Mouse (Mus musculus) MEL (cell line): ENCODE results near the gene Baz1a. TPM values are rescaled to one million over a fixed set of nuclear protein-coding genes. Genes with fewer than 3 reads are reported as not detected.

ENCODE experiments used
- DNase-seq: peaks from one replicate; pipeline ENCODE4 v3.0.0; 2011; ENCODE audit warnings: low read depth, low spot score
- H3K27ac ChIP-seq: 2 replicates; pipeline ENCODE4 v1.5.1; 2012; ENCODE audit warnings: low read depth, mild to moderate bottlenecking, control low read depth, low read length, moderate library complexity; ENCODE audit not compliant: control insufficient read depth
- H3K27me3 ChIP-seq, 2 experiments: fragments of 150-350 bp in 1 of 2; sonication (generic) in 1 of 2; 2 replicates each; pipeline ENCODE4 v1.6.1; 2012; ENCODE audit warnings: low read length in 2 of 2, mild to moderate bottlenecking in 2 of 2, improper control_type of control experiment in 1 of 2, moderate library complexity in 1 of 2; ENCODE audit not compliant: insufficient read depth in 2 of 2, control insufficient read depth in 1 of 2
- H3K36me3 ChIP-seq, 2 experiments: 2 replicates each; pipeline ENCODE4 v1.6.1; 2012 to 2014; ENCODE audit warnings: low read length in 2 of 2, improper control_type of control experiment in 1 of 2, inconsistent platforms in 1 of 2, mild to moderate bottlenecking in 1 of 2; ENCODE audit not compliant: insufficient read depth in 2 of 2, control insufficient read depth in 1 of 2
- H3K4me1 ChIP-seq, 2 experiments: fragments of 150-350 bp in 1 of 2; sonication (generic) in 1 of 2; 2 replicates each; pipeline ENCODE4 v1.6.1; 2012; ENCODE audit warnings: low read length in 2 of 2, improper control_type of control experiment in 1 of 2, mild to moderate bottlenecking in 1 of 2; ENCODE audit not compliant: insufficient read depth in 2 of 2, control insufficient read depth in 1 of 2
- H3K4me3 ChIP-seq, 2 experiments: fragments of 150-350 bp in 1 of 2; sonication (generic) in 1 of 2; 2 replicates each; pipeline ENCODE4 v1.5.1; 2012; ENCODE audit warnings: low read depth in 2 of 2, low read length in 2 of 2, mild to moderate bottlenecking in 2 of 2, moderate library complexity in 2 of 2, control low read depth in 1 of 2, improper control_type of control experiment in 1 of 2; ENCODE audit not compliant: control insufficient read depth in 1 of 2, insufficient read depth in 1 of 2
- H3K79me2 ChIP-seq: 2 replicates; pipeline ENCODE4 v1.6.1; 2012; ENCODE audit warnings: mild to moderate bottlenecking, low read length, moderate library complexity; ENCODE audit not compliant: control insufficient read depth, poor library complexity, insufficient read depth
- H3K9ac ChIP-seq: 2 replicates; pipeline ENCODE4 v1.6.1; 2012; ENCODE audit warnings: low read depth, mild to moderate bottlenecking, control low read depth, low read length, moderate library complexity; ENCODE audit not compliant: control insufficient read depth, poor library complexity, severe bottlenecking
- H3K9me3 ChIP-seq: fragments of 150-350 bp; sonication (generic); replicated peaks from 2 replicates; pipeline ENCODE4 v1.6.1; 2012; ENCODE audit warnings: mild to moderate bottlenecking, low read length, improper control_type of control experiment, moderate library complexity; ENCODE audit not compliant: insufficient read depth
- CHD1 ChIP-seq: IDR thresholded peaks from 2 replicates; pipeline ENCODE4 v1.6.1; 2012; ENCODE audit warnings: low read depth, mild to moderate bottlenecking, inconsistent platforms, low read length, improper control_type of control experiment
- CHD2 ChIP-seq: IDR thresholded peaks from 2 replicates; pipeline ENCODE4 v1.6.1; 2011; ENCODE audit warnings: low read length, improper control_type of control experiment
- CTCF ChIP-seq, 3 experiments: IDR thresholded peaks in 2 of 3; conservative IDR thresholded peaks in 1 of 3; 2 replicates each; pipeline ENCODE4 v1.5.1; 2011 to 2012; ENCODE audit warnings: low read length in 3 of 3, low read depth in 2 of 3, mild to moderate bottlenecking in 2 of 3, improper control_type of control experiment in 1 of 3, inconsistent platforms in 1 of 3, mixed read lengths in 1 of 3, moderate library complexity in 1 of 3; ENCODE audit not compliant: control insufficient read depth in 1 of 3, insufficient read depth in 1 of 3, poor library complexity in 1 of 3, severe bottlenecking in 1 of 3
- E2F4 ChIP-seq: IDR thresholded peaks from 2 replicates; pipeline ENCODE4 v1.6.1; 2011; ENCODE audit warnings: low read depth, low read length, improper control_type of control experiment, borderline replicate concordance
- ETS1 ChIP-seq: IDR thresholded peaks from 2 replicates; pipeline ENCODE4 v1.6.1; 2012; ENCODE audit warnings: low read depth, mild to moderate bottlenecking, inconsistent platforms, low read length, improper control_type of control experiment, moderate library complexity
- GABPA ChIP-seq: IDR thresholded peaks from 2 replicates; pipeline ENCODE4 v1.6.1; 2012; ENCODE audit warnings: low read depth, mild to moderate bottlenecking, inconsistent platforms, low read length, improper control_type of control experiment, moderate library complexity
- HCFC1 ChIP-seq: IDR thresholded peaks from 2 replicates; pipeline ENCODE4 v1.6.1; 2012; ENCODE audit warnings: low read depth, mild to moderate bottlenecking, inconsistent platforms, low read length, improper control_type of control experiment, moderate library complexity
- JUND ChIP-seq: IDR thresholded peaks from 2 replicates; pipeline ENCODE4 v1.6.1; 2011; ENCODE audit warnings: low read depth, mild to moderate bottlenecking, improper control_type of control experiment, low read length
- MAFK ChIP-seq: IDR thresholded peaks from 2 replicates; pipeline ENCODE4 v1.6.1; 2011; ENCODE audit warnings: low read depth, mild to moderate bottlenecking, low read length, improper control_type of control experiment, borderline replicate concordance
- MAX ChIP-seq: IDR thresholded peaks from 2 replicates; pipeline ENCODE4 v1.6.1; 2011; ENCODE audit warnings: low read length, improper control_type of control experiment
- MAZ ChIP-seq: IDR thresholded peaks from 2 replicates; pipeline ENCODE4 v1.6.1; 2012; ENCODE audit warnings: low read depth, mild to moderate bottlenecking, inconsistent platforms, low read length, improper control_type of control experiment
- MYC ChIP-seq: IDR thresholded peaks from 2 replicates; pipeline ENCODE4 v1.6.1; 2011; ENCODE audit warnings: low read depth, mild to moderate bottlenecking, low read length, improper control_type of control experiment, moderate library complexity
- NELFE ChIP-seq: IDR thresholded peaks from 2 replicates; pipeline ENCODE4 v1.6.1; 2011; ENCODE audit warnings: low read depth, low read length, improper control_type of control experiment
- NRF1 ChIP-seq: IDR thresholded peaks from 2 replicates; pipeline ENCODE4 v1.6.1; 2014; ENCODE audit warnings: low read depth, mild to moderate bottlenecking, inconsistent platforms, low read length, improper control_type of control experiment, moderate library complexity; ENCODE audit not compliant: poor library complexity, insufficient read depth, severe bottlenecking
- POLR2AphosphoS5 ChIP-seq: IDR thresholded peaks from 2 replicates; pipeline ENCODE4 v1.6.1; 2012; ENCODE audit warnings: low read depth, borderline replicate concordance, mild to moderate bottlenecking, inconsistent platforms, low read length, moderate library complexity, mixed read lengths
- RAD21 ChIP-seq: IDR thresholded peaks from 2 replicates; pipeline ENCODE4 v1.6.1; 2011; ENCODE audit warnings: mild to moderate bottlenecking, low read depth, low read length, improper control_type of control experiment
- RCOR1 ChIP-seq: IDR thresholded peaks from 2 replicates; pipeline ENCODE4 v1.6.1; 2012; ENCODE audit warnings: low read depth, mild to moderate bottlenecking, inconsistent platforms, low read length, improper control_type of control experiment
- SIN3A ChIP-seq: IDR thresholded peaks from 2 replicates; pipeline ENCODE4 v1.6.1; 2012; ENCODE audit warnings: low read length, improper control_type of control experiment, inconsistent platforms
- SMC3 ChIP-seq: IDR thresholded peaks from 2 replicates; pipeline ENCODE4 v1.6.1; 2011; ENCODE audit warnings: low read depth, low read length, improper control_type of control experiment
- ZC3H11A ChIP-seq: IDR thresholded peaks from 2 replicates; pipeline ENCODE4 v1.6.1; 2012; ENCODE audit warnings: low read depth, mild to moderate bottlenecking, inconsistent platforms, low read length, improper control_type of control experiment
- ZMIZ1 ChIP-seq: IDR thresholded peaks from 2 replicates; pipeline ENCODE4 v1.6.1; 2012; ENCODE audit warnings: low read depth, mild to moderate bottlenecking, inconsistent platforms, low read length, improper control_type of control experiment, moderate library complexity
- ZNF384 ChIP-seq: IDR thresholded peaks from 2 replicates; pipeline ENCODE4 v1.6.1; 2012; ENCODE audit warnings: low read depth, mild to moderate bottlenecking, inconsistent platforms, low read length, improper control_type of control experiment
- polyA plus RNA-seq, 2 experiments: library from polyadenylated mRNA; stranded (reverse) in 1 of 2; unstranded in 1 of 2; fragments of >175 nt in 1 of 2; fragments of >200 nt in 1 of 2; gene quantifications; 2 replicates each; pipeline versions ENCODE4 v1.2.1 to v1.2.4; 2012; ENCODE audit warnings: low replicate concordance in 2 of 2, low read depth in 1 of 2; ENCODE audit not compliant: insufficient read length in 2 of 2, insufficient read depth in 1 of 2, missing spikeins in 1 of 2
- total RNA-seq: library from RNA; depleted of rRNA; stranded (reverse); fragments of 300-350 nt; gene quantifications from 2 replicates; pipeline ENCODE4 v1.2.3, GENCODE M21; 2012

Baz1a gene
- total and polyA plus RNA-seq, 3 experiments, result 39.8 to 203 (median 46.0) TPM

- DNase-seq, result no peak
- H3K27me3 ChIP-seq, result no peaks in the 10 kb centered on the region
- H3K4me1 ChIP-seq, result no peaks in the 10 kb centered on the region
- no peak overlapping the region for H3K27ac ChIP-seq
- H3K4me3 ChIP-seq, result no peak overlapping the region
- H3K79me2 ChIP-seq, result no peaks in the 10 kb centered on the region
- no peak overlapping the region for H3K9ac ChIP-seq
- no peaks in the 10 kb centered on the region for H3K9me3 ChIP-seq
- 0 out of 4 replicates have a peak, but pooled peaks cover 0 to 4% of the 10 kb centered on the region in 2 experiments for H3K36me3 ChIP-seq
- TF ChIP-seq CHD2, result no peak
- no peak for TF ChIP-seq ETS1
- TF ChIP-seq SMC3, result no peak
- no peak for TF ChIP-seq MAFK
- no peak for TF ChIP-seq MAX
- no peak for TF ChIP-seq NRF1
- TF ChIP-seq E2F4, result no peak
- no peak for TF ChIP-seq MYC
- no peak for TF ChIP-seq POLR2AphosphoS5
- TF ChIP-seq ZMIZ1, result no peak
- TF ChIP-seq MAZ, result no peak
- no peak for TF ChIP-seq GABPA
- TF ChIP-seq NELFE, result no peak
- TF ChIP-seq CTCF (IDR thresholded peaks at IDR 0.05 in 2 of 3, conservative IDR thresholded peaks at IDR 0.05 in 1 of 3; ENCODE audit: control insufficient read depth in 1 of 3, insufficient read depth in 1 of 3, low read depth in 2 of 3, low read length in 3 of 3, poor library complexity in 1 of 3, severe bottlenecking in 1 of 3), result no peak
- TF ChIP-seq RCOR1, result no peak
- TF ChIP-seq CHD1, result no peak
- no peak for TF ChIP-seq HCFC1
- TF ChIP-seq, all 39 proteins: peak for 0
Observed at GRCm38 (mm10) chr12:54887580-54888127, 126.5 kb downstream of the Baz1a start.

- no peaks in the 10 kb centered on the region for H3K9me3 ChIP-seq
- H3K4me3 ChIP-seq, result peak overlapping the region; percentile 25 to 39
- DNase-seq, result peak; percentile 84
Observed at GRCm38 (mm10) chr12:54879630-54880029, 134.5 kb downstream of the Baz1a start.

More at GRCm38 (mm10) chr12:54879630-54880029, 134.5 kb downstream of the Baz1a start:
- Histone ChIP-seq H3K9ac (peak overlapping the region; percentile 28; the same call in 1 of the 2 replicates), H3K27me3 (no peaks in the 10 kb centered on the region), H3K27ac (no peak overlapping the region), H3K79me2 (no peaks in the 10 kb centered on the region), H3K4me1 (peaks cover 0 to 5% of the 10 kb centered on the region in 2 experiments; a peak in 2 of 4 replicates), H3K36me3 (peaks cover 0 to 4% of the 10 kb centered on the region in 2 experiments; a peak in 2 of 4 replicates)
- peak; percentile 30; the same call in 1 of the 2 replicates for TF ChIP-seq ZC3H11A
- no peak for TF ChIP-seq JUND
- peak; percentile 16; the same call in 1 of the 2 replicates for TF ChIP-seq ZNF384
- TF ChIP-seq MYC, result peak; percentile 31; the same call in 1 of the 2 replicates
- TF ChIP-seq MAZ, result no peak
- peak; percentile 24 to 61 (median 61) for TF ChIP-seq CTCF (IDR thresholded peaks at IDR 0.05 in 2 of 3, conservative IDR thresholded peaks at IDR 0.05 in 1 of 3; ENCODE audit: control insufficient read depth in 1 of 3, insufficient read depth in 1 of 3, low read depth in 2 of 3, low read length in 3 of 3, poor library complexity in 1 of 3, severe bottlenecking in 1 of 3)
- peak; percentile 65 for TF ChIP-seq SMC3
- TF ChIP-seq SIN3A, result no peak
- TF ChIP-seq RAD21, result peak; percentile 47
